In genomic region chr7:118765604-118766003, GRCm38 (mm10) we compare ENCODE assay signal across 11 mouse cellular contexts. TPM values are rescaled to one million over a fixed set of nuclear protein-coding genes. Genes with fewer than 3 reads are reported as not detected.
DNase-seq lines count a peak whose midpoint lies in the region; ATAC-seq and TF ChIP-seq lines count a peak whose summit lies in the region.
"Had no signal": no experiment of that assay in that cellular context is flagged by ENCODE, and none has a peak within 500 bp of the region (broad histone marks: within the 10 kb centered on the region; RNA-seq: fewer than 3 reads in every experiment).

No protein-coding gene starts in this region.

- 73% methylated on average over 8 of the region's 8 CpGs for WGBS in forebrain, embryonic 15.5 days
- WGBS in forebrain, embryonic 11.5 days, result 77% methylated on average over 8 of the region's 8 CpGs
- WGBS in liver, adult 2 months, result 48% methylated on average over 8 of the region's 8 CpGs
- WGBS in intestine, embryonic 16.5 days, result 57% methylated on average over 8 of the region's 8 CpGs

- H3K36me3 ChIP-seq in forebrain, embryonic 15.5 days, result peaks cover 37% of the 10 kb centered on the region
- no peaks in the 10 kb centered on the region for H3K36me3 ChIP-seq in forebrain, embryonic 11.5 days (ENCODE audit: control insufficient read depth, insufficient read depth, low read length)
- H3K36me3 ChIP-seq in liver, adult 2 months (ENCODE audit: control insufficient read depth, insufficient read depth, low read length), result peaks cover 9% of the 10 kb centered on the region; the same call in 1 of the 2 replicates
- H3K36me3 ChIP-seq in intestine, embryonic 16.5 days (ENCODE audit: control insufficient read depth, insufficient read depth, low read length), result peaks cover 7% of the 10 kb centered on the region; the same call in 1 of the 2 replicates

- 0 out of 2 replicates have a peak, but pooled peaks have one; percentile 33 for ATAC-seq in forebrain, embryonic 15.5 days (replicated peaks)
- ATAC-seq in forebrain, embryonic 11.5 days (replicated peaks; ENCODE audit: low FRiP score), result no peak
- peak; percentile 34 for ATAC-seq in intestine, embryonic 16.5 days

- H3K4me1 ChIP-seq in forebrain, embryonic 15.5 days, result peaks cover 5% of the 10 kb centered on the region
- no peaks in the 10 kb centered on the region for H3K4me1 ChIP-seq in forebrain, embryonic 11.5 days (replicated peaks; ENCODE audit: control insufficient read depth, insufficient read depth, low read length)
- no peaks in the 10 kb centered on the region for H3K4me1 ChIP-seq in liver, adult 2 months (ENCODE audit: control insufficient read depth, insufficient read depth, low read length)
- H3K4me1 ChIP-seq in intestine, embryonic 16.5 days (ENCODE audit: control insufficient read depth, insufficient read depth, low read length), result peaks cover 8% of the 10 kb centered on the region

- no peaks in the 10 kb centered on the region for H3K27me3 ChIP-seq in forebrain, embryonic 15.5 days
- H3K27me3 ChIP-seq in forebrain, embryonic 11.5 days (ENCODE audit: control insufficient read depth, insufficient read depth, low read length), result no peaks in the 10 kb centered on the region
- no peaks in the 10 kb centered on the region for H3K27me3 ChIP-seq in liver, adult 2 months (ENCODE audit: control insufficient read depth, insufficient read depth, low read length)
- no peaks in the 10 kb centered on the region for H3K27me3 ChIP-seq in intestine, embryonic 16.5 days (replicated peaks; ENCODE audit: control insufficient read depth, insufficient read depth, low read length)
- H3K27me3 ChIP-seq: limb, embryonic 15.5 days had no signal

- no peak overlapping the region for H3K27ac ChIP-seq in forebrain, embryonic 15.5 days (replicated peaks)
- no peak overlapping the region for H3K27ac ChIP-seq in forebrain, embryonic 11.5 days (ENCODE audit: low read depth, low read length)
- H3K27ac ChIP-seq in liver, adult 2 months (replicated peaks; ENCODE audit: insufficient read depth, low read depth, low read length), result no peak overlapping the region
- H3K27ac ChIP-seq in intestine, embryonic 16.5 days (ENCODE audit: low read length), result no peak overlapping the region
- H3K27ac ChIP-seq: hindbrain, embryonic 10.5 days; limb, embryonic 15.5 days had no signal

- H3K9ac ChIP-seq in forebrain, embryonic 15.5 days (replicated peaks), result no peak overlapping the region
- H3K9ac ChIP-seq in forebrain, embryonic 11.5 days (ENCODE audit: low read length), result no peak overlapping the region
- H3K9ac ChIP-seq in liver, adult 2 months (ENCODE audit: low read depth, low read length), result no peak overlapping the region
- H3K9ac ChIP-seq in intestine, embryonic 16.5 days (ENCODE audit: low read depth, low read length), result no peak overlapping the region
- H3K9ac ChIP-seq: limb, embryonic 15.5 days; lung, embryonic 14.5 days had no signal

- TF ChIP-seq CTCF in liver, adult 2 months (IDR thresholded peaks at IDR 0.05; ENCODE audit: low read depth, low read length), result no peak

- H3K79me2 ChIP-seq in liver, adult 2 months (ENCODE audit: control insufficient read depth, insufficient read depth, low read length), result no peaks in the 10 kb centered on the region

- no peak for TF ChIP-seq POLR2A in liver, adult 2 months (IDR thresholded peaks at IDR 0.05; ENCODE audit: extremely low read depth, insufficient read depth, low read length)

- H3K9me3 ChIP-seq in forebrain, embryonic 15.5 days, result no peaks in the 10 kb centered on the region
- H3K9me3 ChIP-seq in forebrain, embryonic 11.5 days (ENCODE audit: control insufficient read depth, low read length), result no peaks in the 10 kb centered on the region
- no peaks in the 10 kb centered on the region for H3K9me3 ChIP-seq in intestine, embryonic 16.5 days (ENCODE audit: control insufficient read depth, low read length)
- H3K9me3 ChIP-seq: hindbrain, embryonic 10.5 days; limb, embryonic 15.5 days had no signal

- H3K4me2 ChIP-seq in forebrain, embryonic 15.5 days (replicated peaks), result no peak overlapping the region
- H3K4me2 ChIP-seq in forebrain, embryonic 11.5 days (ENCODE audit: low read depth, low read length, severe bottlenecking), result no peak overlapping the region
- H3K4me2 ChIP-seq in intestine, embryonic 16.5 days (ENCODE audit: low read depth, low read length), result no peak overlapping the region
- H3K4me2 ChIP-seq: limb, embryonic 15.5 days; lung, embryonic 14.5 days had no signal

- no peak overlapping the region for H3K4me3 ChIP-seq in forebrain, embryonic 15.5 days
- H3K4me3 ChIP-seq in forebrain, embryonic 11.5 days (ENCODE audit: low read depth, low read length), result no peak overlapping the region
- no peak overlapping the region for H3K4me3 ChIP-seq in liver, adult 2 months (ENCODE audit: insufficient read depth, low read depth, low read length)
- no peak overlapping the region for H3K4me3 ChIP-seq in intestine, embryonic 16.5 days (ENCODE audit: low read length)
- H3K4me3 ChIP-seq: hindbrain, embryonic 10.5 days; limb, embryonic 15.5 days had no signal

- DNase-seq in forebrain, embryonic 11.5 days (ENCODE audit: low spot score), result no peak
- DNase-seq in liver, adult 2 months (ENCODE audit: extremely low read depth, low read depth, low spot score), result peak; percentile 38
- DNase-seq in liver, result no peak
- peak; percentile 33 for DNase-seq in kidney, postnatal 10 days
- no peak for DNase-seq in layer of hippocampus, postnatal 10 days (ENCODE audit: low spot score in 2 of 2)
- DNase-seq in left cerebral cortex, adult 9 months (ENCODE audit: low spot score in 2 of 2), result no peak

RNA-seq across cellular contexts. Expression of gene Vps35l, which starts 25.6 kb away (rescaled TPM):
- polyA plus RNA-seq in forebrain, embryonic 15.5 days (2015; fragmentation: Nextera tagmentation; extraction: Ambion mirVana), result 90.7 and 105 TPM in 2 replicates
- polyA plus RNA-seq in forebrain, embryonic 11.5 days (2014; fragmentation: Nextera tagmentation; extraction: Ambion mirVana), result 74.9 and 75.2 TPM in 2 replicates
- total RNA-seq in liver, adult 2 months (2014; rRNA removed), result 22.3 and 28.3 TPM in 2 replicates
- 15.0 and 16.3 TPM in 2 replicates for polyA plus RNA-seq in liver, adult 2 months (2012; rRNA removed)
- 85.8 and 95.4 TPM in 2 replicates for polyA plus RNA-seq in intestine, embryonic 16.5 days (2015; fragmentation: Nextera tagmentation; extraction: Ambion mirVana)
- 10 to 100 TPM; 71.1 to 77.8 TPM for total RNA-seq in layer of hippocampus, postnatal 10 days (2021)

RNA-seq across cellular contexts. Expression of gene Ccp110, which starts 53.3 kb away (rescaled TPM):
- 31.7 and 33.2 TPM in 2 replicates for polyA plus RNA-seq in forebrain, embryonic 15.5 days (2015; fragmentation: Nextera tagmentation; extraction: Ambion mirVana)
- polyA plus RNA-seq in forebrain, embryonic 11.5 days (2014; fragmentation: Nextera tagmentation; extraction: Ambion mirVana), result 26.8 and 28.0 TPM in 2 replicates
- total RNA-seq in liver, adult 2 months (2014; rRNA removed), result 3.0 and 3.8 TPM in 2 replicates
- 0.85 and 1.3 TPM in 2 replicates for polyA plus RNA-seq in liver, adult 2 months (2012; rRNA removed)
- polyA plus RNA-seq in intestine, embryonic 16.5 days (2015; fragmentation: Nextera tagmentation; extraction: Ambion mirVana), result 9.1 and 9.9 TPM in 2 replicates
- 10 to 100 TPM; 31.5 to 34.1 TPM for total RNA-seq in layer of hippocampus, postnatal 10 days (2021)

Comparison
In these comparisons a context has a peak if more than half of its experiments do, and no peak if none do; other contexts are left out.
1. DNase-seq: peak in liver, adult 2 months (single experiment) and kidney, postnatal 10 days (single experiment); none in forebrain, embryonic 11.5 days (single experiment), liver (single experiment), layer of hippocampus, postnatal 10 days (0 of 2) and left cerebral cortex, adult 9 months (0 of 2).